ENCODE assay signal across 22 mouse cellular contexts in genomic region chr3:9132104-9132751, GRCm38 (mm10).
DNase-seq lines count a peak whose midpoint lies in the region; ATAC-seq and TF ChIP-seq lines count a peak whose summit lies in the region.
"Had no signal": no experiment of that assay in that cellular context is flagged by ENCODE, and none has a peak within 500 bp of the region (broad histone marks: within the 10 kb centered on the region; RNA-seq: fewer than 3 reads in every experiment).

No protein-coding gene starts in this region.

- H3K4me2 ChIP-seq in embryonic facial prominence, embryonic 11.5 days (ENCODE audit: low read depth, low read length) = no peak overlapping the region
- H3K4me2 ChIP-seq: embryonic facial prominence, embryonic 13.5 days; forebrain, embryonic 12.5 days; hindbrain, embryonic 14.5 days had no signal

- intact Hi-C loops in heart, adult 2 months (cut with DNase I) = no loop called here

- WGBS in embryonic facial prominence, embryonic 11.5 days = 78% methylated on average over 12 of the region's 12 CpGs
- WGBS in embryonic facial prominence, embryonic 10.5 days = 81% methylated on average over 12 of the region's 12 CpGs
- 62% methylated on average over 12 of the region's 12 CpGs for WGBS in heart, adult 2 months

- no peaks in the 10 kb centered on the region for H3K79me2 ChIP-seq in heart, adult 2 months (replicated peaks; ENCODE audit: control insufficient read depth, insufficient read depth, low read length)

- no peaks in the 10 kb centered on the region for H3K4me1 ChIP-seq in embryonic facial prominence, embryonic 11.5 days (ENCODE audit: control insufficient read depth, insufficient read depth, low read length)
- H3K4me1 ChIP-seq in embryonic facial prominence, embryonic 10.5 days = peaks cover 9% of the 10 kb centered on the region; the same call in 1 of the 2 replicates
- no peaks in the 10 kb centered on the region for H3K4me1 ChIP-seq in heart, adult 2 months (ENCODE audit: control insufficient read depth, insufficient read depth, low read length)
- H3K4me1 ChIP-seq: embryonic facial prominence, embryonic 13.5 days; hindbrain, embryonic 10.5 days had no signal

- no peak overlapping the region for H3K27ac ChIP-seq in embryonic facial prominence, embryonic 11.5 days (replicated peaks; ENCODE audit: low read depth, low read length)
- H3K27ac ChIP-seq in embryonic facial prominence, embryonic 10.5 days (replicated peaks) = no peak overlapping the region
- H3K27ac ChIP-seq in heart, adult 2 months = no peak overlapping the region
- H3K27ac ChIP-seq: embryonic facial prominence, embryonic 13.5 days; forebrain, embryonic 12.5 days; hindbrain, embryonic 10.5 days; hindbrain, embryonic 14.5 days had no signal

- no peak overlapping the region for H3K9ac ChIP-seq in embryonic facial prominence, embryonic 11.5 days (replicated peaks; ENCODE audit: low read length)
- H3K9ac ChIP-seq in heart, adult 2 months (ENCODE audit: low read depth, low read length) = no peak overlapping the region
- H3K9ac ChIP-seq: embryonic facial prominence, embryonic 13.5 days; forebrain, embryonic 12.5 days; hindbrain, embryonic 14.5 days had no signal

- TF ChIP-seq EP300 in heart, adult 2 months (IDR thresholded peaks at IDR 0.05; ENCODE audit: insufficient read depth, low read depth, low read length) = no peak

- no peaks in the 10 kb centered on the region for H3K36me3 ChIP-seq in embryonic facial prominence, embryonic 11.5 days (replicated peaks; ENCODE audit: control insufficient read depth, insufficient read depth, low read depth, low read length)
- no peaks in the 10 kb centered on the region for H3K36me3 ChIP-seq in embryonic facial prominence, embryonic 10.5 days (replicated peaks)
- H3K36me3 ChIP-seq in heart, adult 2 months (ENCODE audit: control insufficient read depth, insufficient read depth, low read length) = no peaks in the 10 kb centered on the region
- H3K36me3 ChIP-seq: embryonic facial prominence, embryonic 13.5 days; forebrain, embryonic 12.5 days; G1E; hindbrain, embryonic 10.5 days had no signal

- H3K27me3 ChIP-seq in embryonic facial prominence, embryonic 11.5 days (ENCODE audit: control insufficient read depth, insufficient read depth, low read length) = no peaks in the 10 kb centered on the region
- H3K27me3 ChIP-seq in embryonic facial prominence, embryonic 10.5 days (replicated peaks; ENCODE audit: low read depth, poor library complexity, severe bottlenecking) = no peaks in the 10 kb centered on the region
- no peaks in the 10 kb centered on the region for H3K27me3 ChIP-seq in heart, adult 2 months (ENCODE audit: control insufficient read depth, insufficient read depth, low read length)
- H3K27me3 ChIP-seq: embryonic facial prominence, embryonic 13.5 days; forebrain, embryonic 12.5 days had no signal

- DNase-seq in embryonic facial prominence, embryonic 11.5 days (ENCODE audit: low spot score) = no peak
- DNase-seq in embryonic facial prominence, embryonic 10.5 days (ENCODE audit: low spot score) = no peak
- DNase-seq in CD4-positive, CD25-positive, alpha-beta regulatory T cell, adult 2 months (ENCODE audit: low read depth, low spot score) = peak; percentile 13
- DNase-seq in kidney, adult 9 months = no peak
- DNase-seq in left cerebral cortex, adult 18-20 months (ENCODE audit: low spot score in 2 of 2) = no peak
- DNase-seq in heart, adult 2 months = no peak
- DNase-seq: adrenal gland, postnatal 10 days; cerebellum, adult 11-12 months; cerebellum, adult 9-11 months; embryo, embryonic 11 days; gastrocnemius, postnatal 10 days; heart, postnatal 14 days; kidney, adult 2 months had no signal

- H3K9me3 ChIP-seq in embryonic facial prominence, embryonic 11.5 days (replicated peaks; ENCODE audit: control insufficient read depth, low read length) = no peaks in the 10 kb centered on the region
- H3K9me3 ChIP-seq in embryonic facial prominence, embryonic 10.5 days = no peaks in the 10 kb centered on the region
- H3K9me3 ChIP-seq: embryonic facial prominence, embryonic 13.5 days; forebrain, embryonic 12.5 days; G1E; hindbrain, embryonic 10.5 days had no signal

- ATAC-seq in embryonic facial prominence, embryonic 11.5 days (replicated peaks; ENCODE audit: insufficient number of reproducible peaks, low FRiP score, low TSS enrichment, low read depth) = 0 out of 2 replicates have a peak, but pooled peaks have one; percentile 48
- peak; percentile 61 for ATAC-seq in common myeloid progenitor, adult 5-6 weeks (replicated peaks; ENCODE audit: low read depth, poor library complexity, severe bottlenecking)
- peak; percentile 63 to 72 for ATAC-seq in hematopoietic stem cell, adult 5-6 weeks (replicated peaks in 1 of 2; ENCODE audit: insufficient read depth in 1 of 2, low FRiP score in 2 of 2, low TSS enrichment in 1 of 2, low read depth in 1 of 2, poor library complexity in 2 of 2, severe bottlenecking in 2 of 2)
- ATAC-seq: forebrain, embryonic 16.5 days; intestine, embryonic 16.5 days had no signal

- TF ChIP-seq CTCF in heart, adult 2 months (IDR thresholded peaks at IDR 0.05) = no peak

- H3K4me3 ChIP-seq in embryonic facial prominence, embryonic 11.5 days (ENCODE audit: low read depth, low read length) = no peak overlapping the region
- H3K4me3 ChIP-seq in embryonic facial prominence, embryonic 10.5 days = no peak overlapping the region
- H3K4me3 ChIP-seq in heart, adult 2 months = no peak overlapping the region
- H3K4me3 ChIP-seq: embryonic facial prominence, embryonic 13.5 days; forebrain, embryonic 12.5 days; hindbrain, embryonic 10.5 days had no signal

- no peak for TF ChIP-seq POLR2A in heart, adult 2 months (IDR thresholded peaks at IDR 0.05; ENCODE audit: insufficient read depth, low read depth, low read length)
